Mouse (Mus musculus) gastrocnemius, postnatal 25 days (tissue): ENCODE measurements around the gene Srf. TPM values are rescaled to one million over a fixed set of nuclear protein-coding genes. Genes with fewer than 3 reads are reported as not detected.

Source experiments
- DNase-seq: peaks from one replicate; pipeline ENCODE4 v3.0.0; 2022
- total RNA-seq, 2 experiments: library from RNA; stranded (reverse); gene quantifications; 1 replicate in 1 of 2; 2 replicates in 1 of 2; pipeline ENCODE4 v1.2.3; 2021

The Srf gene
- total RNA-seq, 2 experiments from 2014 or later = 64.6 to 85.8 TPM

DNA sequence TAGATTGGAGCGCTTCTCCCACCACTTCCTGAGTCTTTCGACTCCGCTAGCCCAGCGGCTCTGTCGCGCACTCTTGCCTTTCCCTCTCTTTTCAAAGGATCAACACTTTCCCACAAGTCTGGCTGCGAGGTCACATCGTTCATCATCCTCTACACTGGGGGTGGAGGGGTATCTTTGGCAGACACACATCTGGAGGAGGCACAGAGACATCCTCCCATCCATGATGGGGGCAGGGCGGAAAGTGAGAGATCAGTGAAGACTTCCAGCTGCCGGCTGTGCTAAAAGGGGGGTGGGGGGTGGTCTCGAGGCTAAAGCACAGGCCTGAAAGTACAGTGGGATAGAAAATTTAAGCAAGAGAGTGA is 590 bp upstream of the Srf start:
- DNase-seq = no peak

DNA sequence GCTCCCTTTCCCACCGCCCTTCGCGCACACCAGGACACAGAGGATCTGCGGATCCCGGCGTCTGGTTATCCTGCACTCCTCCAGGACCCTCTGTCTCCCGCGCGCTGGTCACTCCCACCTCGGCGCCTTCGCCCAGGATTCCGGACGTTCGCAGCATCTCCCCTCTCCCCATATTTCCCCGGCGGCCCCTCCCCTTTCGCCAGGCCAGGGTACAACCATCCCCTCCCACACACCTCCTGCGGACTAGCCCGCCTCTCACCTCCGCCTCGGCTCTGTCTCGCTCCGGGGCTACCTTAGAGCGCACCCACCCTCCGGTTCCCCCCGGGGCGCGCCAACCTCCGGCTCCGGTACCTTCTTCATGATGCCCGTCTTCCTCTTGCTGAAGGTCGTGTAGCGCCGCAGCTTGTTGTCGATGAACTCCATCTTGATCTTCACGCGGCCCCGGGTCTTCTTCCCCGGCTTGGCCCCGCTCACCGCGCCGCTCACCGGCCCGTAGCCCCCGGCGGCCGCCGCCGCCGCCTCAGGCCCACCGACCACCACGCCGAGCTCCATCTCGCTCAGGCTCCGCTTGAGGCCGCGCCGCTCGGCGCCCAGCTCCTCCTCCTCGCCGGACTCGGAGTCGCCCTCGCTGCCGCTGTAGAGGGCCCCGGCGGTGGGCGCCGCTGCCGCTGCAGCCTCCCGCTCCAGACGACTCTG is 850 bp downstream of the Srf start:
- DNase-seq = peak; percentile 55

DNA sequence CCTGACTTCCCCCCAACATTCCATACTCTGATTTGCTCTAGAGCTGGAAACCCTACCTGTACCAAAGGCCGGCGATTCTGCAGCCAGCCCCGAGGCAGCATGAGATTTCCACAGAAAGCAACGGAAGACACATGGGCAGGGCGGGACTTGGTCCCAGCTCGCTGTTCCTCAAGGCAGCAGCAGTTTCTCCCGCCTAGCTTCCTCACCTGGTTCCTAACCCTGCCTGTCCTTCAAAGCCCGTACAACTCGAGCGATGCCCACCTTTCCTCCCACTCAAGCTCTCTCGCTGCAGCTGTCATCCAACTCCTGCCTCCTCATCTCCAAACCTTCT is 1.4 kb downstream of the Srf start:
- no peak for DNase-seq

DNA sequence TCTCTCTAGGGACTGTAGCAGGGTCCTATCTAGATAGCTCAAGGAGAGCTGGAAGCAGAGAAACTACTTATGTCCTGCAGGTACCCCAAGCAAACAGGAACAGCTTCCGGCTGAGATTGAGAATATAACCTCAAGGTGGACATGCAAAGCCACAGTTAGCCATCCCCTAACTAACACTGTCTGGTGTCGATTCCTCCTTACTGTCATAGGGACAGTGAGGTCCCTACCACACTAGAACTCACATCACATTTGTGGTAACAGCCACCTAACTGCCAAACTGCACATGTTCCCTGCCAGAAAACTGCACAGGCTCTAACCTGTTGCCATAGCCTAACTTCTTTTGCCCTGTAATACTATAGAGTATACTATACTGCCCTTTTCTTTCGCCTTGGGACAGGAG is 2.0 kb downstream of the Srf start:
- no peak for DNase-seq

DNA sequence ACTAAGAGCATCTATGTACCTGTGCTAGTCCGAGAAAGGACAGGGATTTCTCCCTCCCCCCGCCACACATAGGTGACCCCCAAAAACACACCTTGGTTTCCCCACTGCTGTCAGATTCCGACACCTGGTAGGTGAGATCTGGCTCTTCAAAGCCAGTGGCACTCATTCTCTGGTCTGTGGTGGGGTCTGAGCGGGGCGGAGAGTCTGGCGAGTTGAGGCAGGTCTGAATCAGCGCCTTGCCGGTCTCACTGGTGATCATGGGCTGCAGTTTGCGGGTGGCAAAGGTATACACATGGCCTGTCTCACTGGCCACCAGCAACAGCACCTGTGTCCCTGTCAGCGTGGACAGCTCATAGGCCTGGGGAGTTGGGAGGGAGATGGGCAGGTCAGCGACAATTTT is 2.5 kb downstream of the Srf start:
- DNase-seq = no peak

DNA sequence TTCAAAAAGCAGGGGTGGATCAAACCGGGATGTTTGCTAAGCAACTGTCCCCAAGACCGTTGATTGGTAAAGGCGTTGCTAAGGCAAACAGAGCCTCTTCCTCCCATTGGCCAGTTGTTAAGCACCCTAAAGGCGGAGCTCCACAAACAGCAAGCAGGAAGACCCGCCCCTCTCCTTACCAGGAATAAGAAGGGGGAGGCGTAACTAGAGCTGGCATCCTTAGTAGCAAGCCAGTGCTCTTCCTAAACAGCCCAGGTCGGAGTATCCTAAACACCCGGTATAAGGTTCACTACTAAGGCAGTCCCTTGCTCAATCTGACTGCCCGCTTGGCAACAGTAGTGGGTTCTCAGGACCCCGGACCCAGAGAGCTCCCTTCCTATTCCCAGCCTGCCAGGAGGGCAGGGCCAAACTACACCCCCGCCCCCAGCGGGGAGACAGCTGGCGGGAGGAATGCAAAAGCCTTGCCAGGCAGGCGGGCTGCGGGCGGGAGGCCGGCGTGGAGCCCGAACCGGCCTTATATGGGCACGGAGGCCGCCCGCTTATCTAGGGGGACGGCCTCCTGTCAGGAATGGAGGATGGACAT is 3.0 kb downstream of the Srf start:
- peak; percentile 93 for DNase-seq

DNA sequence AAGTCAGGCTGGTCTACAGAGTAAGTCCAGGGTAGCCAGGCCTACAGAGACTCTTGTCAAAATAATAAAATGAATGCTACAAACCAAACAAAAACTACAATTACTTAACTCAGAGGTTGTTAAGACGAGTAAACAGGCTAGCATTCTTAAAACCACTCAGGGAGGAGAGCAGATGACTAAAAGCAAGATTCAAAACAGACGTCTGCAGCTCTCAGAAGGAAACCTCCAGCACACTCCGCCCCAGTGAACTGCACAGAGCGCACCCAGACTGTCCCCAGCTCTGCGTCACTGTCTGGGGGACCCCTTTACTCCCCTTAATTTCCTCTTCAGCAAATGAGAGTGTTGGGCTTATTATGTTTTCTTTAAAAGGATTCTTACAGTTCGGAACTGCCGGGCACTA is 3.8 kb downstream of the Srf start:
- no peak for DNase-seq

DNA sequence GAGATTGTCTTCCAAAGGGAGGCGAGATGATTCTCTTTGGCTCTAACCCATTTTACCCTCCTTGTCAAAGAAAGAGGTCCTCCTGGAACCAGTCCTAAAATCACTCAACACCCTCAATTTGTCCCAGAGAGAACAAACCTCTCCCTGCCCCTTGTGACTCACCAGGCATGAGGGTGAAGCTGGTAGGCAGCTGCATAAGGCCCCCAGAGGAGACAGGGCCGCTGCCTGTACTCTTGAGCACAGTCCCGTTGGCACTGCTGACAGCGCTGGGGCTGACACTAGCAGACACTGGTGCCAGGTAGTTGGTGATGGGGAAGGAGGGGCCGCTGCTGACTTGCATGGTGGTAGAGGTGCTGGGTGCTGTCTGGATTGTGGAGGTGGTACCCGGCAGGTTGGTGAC is 4.6 kb downstream of the Srf start:
- no peak for DNase-seq

DNA sequence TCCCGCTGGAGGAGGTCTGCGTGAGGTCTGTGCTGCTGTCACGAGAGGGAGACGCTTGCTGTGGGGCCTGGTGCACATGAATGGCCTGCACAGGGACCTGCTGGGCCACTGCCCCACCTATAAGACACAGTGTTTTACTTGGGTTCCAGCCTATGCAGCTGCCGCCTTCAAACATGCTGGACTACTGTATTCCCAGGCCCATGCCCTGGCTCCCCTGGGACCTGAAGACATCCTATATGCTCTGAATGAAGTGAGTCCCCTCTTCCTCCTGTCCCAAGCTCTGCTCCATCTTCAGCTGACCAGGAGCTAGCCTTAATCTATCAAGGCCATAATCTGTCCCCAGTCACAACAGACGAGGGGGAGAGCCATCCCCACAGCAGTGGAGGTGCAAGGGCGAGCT is 5.1 kb downstream of the Srf start:
- no peak for DNase-seq

DNA sequence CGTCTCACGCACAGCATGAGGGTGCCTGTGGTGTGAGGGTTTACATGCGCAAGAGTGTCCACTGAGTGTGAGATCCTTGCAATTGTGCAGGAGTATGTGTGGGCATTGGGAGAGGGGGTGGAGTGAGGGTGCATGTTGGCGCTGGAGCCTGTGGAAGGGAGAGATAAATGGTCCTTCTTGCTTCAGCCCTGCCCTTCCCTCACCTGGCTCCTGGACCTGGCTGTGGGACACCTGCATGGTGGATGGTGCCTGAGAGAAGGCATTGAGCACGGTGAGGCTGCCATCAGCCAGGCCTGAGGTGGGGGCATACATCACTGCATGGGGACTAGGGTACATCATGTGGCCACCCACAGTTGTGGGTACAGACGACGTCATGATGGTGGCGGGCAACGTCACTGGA is 6.3 kb downstream of the Srf start:
- no peak for DNase-seq

DNA sequence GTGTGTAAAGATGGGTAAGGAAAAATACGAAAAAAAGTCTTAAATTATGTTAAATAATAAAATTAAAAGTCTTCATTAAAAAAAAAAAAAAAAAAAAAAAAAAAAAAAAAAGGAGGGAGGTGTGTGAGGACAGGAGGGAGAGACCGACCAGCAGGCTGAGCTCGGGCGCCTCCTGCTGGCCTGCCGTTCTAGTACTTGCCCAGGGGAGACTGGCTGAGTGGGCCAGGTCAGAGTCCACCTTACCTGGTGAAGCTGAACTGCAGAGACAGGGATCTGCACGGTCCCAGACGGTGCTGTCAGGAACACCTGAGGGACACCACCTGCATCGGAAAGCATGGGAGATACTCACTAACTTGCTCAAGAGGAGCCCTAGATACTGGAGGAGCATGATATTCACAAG is 6.8 kb downstream of the Srf start:
- DNase-seq = no peak

DNA sequence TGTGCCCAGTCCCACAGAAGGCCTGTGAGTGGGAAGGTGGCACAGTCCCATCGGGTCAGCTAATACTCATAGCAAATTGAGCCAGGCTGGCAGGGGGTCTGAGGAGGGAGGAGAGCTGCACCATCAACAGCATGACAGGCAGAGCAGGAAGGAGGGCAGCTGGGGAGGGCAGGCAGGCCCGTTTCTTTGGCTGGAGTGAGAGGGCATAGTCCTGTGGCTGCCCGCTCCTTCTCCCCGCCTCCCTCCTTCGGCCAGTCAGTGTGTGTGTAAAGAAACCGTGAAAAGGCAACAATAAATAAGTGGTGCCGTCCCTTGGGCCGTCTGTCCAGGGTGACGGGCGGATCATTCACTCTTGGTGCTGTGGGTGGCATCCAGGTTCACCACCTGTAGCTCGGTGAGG is 7.2 kb downstream of the Srf start:
- no peak for DNase-seq

DNA sequence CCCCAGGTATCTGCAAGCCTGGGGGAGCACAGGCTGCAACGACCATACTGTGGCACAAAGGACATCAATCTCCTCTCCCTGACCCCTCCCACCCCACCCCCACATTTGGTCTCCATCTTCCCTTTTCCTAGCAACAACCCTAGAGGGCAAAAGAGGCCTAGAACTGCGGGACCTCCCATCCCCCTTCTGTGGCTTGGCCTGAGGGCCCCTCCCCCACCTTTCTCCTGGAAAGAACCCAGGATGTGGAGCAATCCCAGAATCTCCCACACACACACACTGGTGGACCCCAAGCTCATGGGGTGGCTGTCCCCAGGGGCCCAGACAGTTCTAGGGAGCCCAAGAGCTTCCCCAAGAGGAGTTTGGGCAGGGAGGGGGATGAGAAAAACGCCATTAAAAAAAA is 8.1 kb downstream of the Srf start:
- no peak for DNase-seq

DNA sequence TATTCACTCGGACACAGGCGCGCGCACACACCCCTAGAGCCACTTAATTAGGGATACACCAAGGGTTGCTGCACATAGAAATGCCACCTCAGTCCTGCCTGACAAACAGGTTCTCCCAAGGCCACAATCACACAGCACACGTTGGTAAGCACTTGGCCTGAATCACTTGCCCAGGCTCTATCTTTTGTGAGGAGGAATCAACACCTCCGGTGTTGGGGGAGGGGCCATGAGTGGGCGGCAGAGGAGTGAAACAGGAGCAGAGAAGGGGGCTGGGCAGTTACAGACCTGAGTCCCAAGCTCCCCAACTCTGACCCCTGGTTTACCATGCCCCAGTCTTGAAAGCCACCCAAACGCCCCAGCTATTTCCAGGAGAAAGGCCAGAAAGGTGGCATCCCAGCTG is 9.0 kb downstream of the Srf start:
- DNase-seq = no peak

DNA sequence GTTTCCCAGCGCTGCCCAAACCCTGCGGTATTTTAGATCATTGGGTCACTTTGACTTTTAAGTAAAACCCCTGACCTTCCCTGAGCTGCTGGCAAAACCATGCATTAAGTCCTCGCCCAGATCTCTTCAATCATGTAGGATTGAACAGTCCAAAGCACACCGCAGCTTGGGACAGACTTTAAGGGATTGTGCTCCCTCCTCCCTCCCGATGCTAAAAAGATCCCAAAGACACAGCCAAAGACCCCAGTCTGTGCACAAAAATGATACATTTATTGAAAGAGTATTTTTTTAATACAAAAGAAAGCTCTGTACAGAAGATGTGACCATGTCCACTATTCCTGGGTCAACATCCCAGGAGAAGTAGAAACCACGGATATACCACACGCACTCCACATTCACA is 9.4 kb downstream of the Srf start:
- no peak for DNase-seq

DNA sequence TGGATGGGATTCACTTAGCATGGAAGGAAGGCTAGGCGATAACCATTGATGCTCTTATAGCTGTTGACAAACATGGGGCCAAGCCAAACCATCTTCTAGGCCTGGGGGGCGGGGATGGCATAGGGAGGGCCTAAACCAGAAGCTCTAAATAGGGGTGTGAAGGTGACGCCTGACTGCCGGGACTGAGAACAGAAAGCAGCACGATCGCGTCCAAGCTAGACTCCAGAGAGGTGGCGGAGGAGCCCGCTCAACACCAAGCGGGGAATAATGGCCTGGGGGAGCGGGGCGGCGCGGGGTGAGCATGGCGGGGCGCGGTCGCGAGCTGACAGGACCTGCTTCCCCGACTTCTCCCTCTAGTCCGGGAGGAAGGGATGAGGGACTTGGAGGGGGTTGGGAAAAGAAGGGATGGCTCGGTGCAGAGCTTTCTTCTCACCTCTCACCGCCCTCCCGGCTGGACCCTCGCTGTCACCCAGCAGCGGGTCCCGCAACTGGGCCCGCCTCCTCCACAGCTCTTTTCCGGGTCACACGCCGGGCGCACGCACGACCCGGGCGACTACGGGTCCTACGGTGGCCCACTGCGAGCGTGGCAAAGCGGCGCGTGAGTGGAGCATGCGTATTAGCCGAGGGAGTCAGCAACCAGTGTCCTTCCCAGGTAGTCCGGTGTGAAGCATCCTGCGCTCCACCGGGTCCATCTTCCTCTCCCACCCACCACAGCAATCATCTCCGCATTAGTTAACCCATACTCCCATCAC is 10.0 kb downstream of the Srf start, which contains the start of gene Cul9:
Gene Cul9, minus strand, starts transcription at position 576 of the 752 bp plus-strand sequence.
- DNase-seq = peak; percentile 73

DNA sequence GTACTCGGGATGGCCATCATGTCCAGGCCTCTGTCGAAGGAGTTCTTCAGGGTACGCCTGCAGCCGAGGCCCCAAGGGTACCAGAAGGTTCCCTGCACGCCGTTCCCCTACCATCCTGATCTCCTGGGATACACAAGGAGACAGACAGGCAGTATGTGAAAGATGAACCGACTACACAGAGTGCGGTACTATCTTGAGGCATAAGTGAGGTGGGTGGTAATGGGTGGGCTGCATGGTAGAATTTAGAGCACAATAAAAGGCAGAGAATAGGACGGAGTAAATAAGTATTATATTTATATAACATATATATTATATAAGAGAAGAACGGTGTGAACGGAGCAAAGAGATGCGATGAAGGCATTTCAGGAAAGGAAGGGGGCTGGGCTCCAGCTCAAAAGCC is 12.3 kb downstream of the Srf start:
- DNase-seq = no peak

DNA sequence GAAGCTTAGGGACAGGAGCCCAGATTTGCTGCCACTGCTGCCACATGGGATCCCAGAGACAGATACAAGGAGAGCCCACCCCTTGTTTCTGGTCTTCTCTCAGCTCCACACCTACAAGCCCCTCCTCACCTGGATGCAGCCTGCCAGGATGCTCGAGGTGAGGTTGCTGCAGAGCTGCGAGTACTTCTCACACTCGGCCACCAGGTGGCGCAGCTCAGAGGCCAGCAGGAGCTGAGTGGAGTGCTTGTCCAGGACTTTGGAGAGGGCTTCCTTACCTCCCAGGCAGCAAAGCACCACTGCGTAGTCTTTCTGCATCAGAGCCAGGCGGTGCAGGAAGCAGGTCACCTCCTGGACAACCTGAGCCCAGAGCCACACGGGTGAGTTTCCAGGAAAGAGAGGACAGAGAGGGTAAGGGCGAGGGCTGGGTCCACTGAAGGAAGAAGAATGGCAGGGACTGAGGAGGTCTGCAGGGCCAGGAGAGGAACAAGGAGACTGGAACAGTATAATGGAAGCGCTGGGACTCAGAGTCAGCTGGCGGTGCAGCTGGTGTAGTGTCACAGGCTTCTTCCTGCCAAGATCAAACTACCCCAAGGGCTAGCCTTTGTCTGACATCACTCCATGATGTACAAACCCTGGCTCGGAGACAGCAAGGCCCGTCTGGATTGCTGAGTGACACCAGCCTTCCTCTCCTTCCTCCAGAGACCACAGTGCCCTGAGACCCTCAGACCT is 30.2 kb downstream of the Srf start:
- peak; percentile 58 for DNase-seq

DNA sequence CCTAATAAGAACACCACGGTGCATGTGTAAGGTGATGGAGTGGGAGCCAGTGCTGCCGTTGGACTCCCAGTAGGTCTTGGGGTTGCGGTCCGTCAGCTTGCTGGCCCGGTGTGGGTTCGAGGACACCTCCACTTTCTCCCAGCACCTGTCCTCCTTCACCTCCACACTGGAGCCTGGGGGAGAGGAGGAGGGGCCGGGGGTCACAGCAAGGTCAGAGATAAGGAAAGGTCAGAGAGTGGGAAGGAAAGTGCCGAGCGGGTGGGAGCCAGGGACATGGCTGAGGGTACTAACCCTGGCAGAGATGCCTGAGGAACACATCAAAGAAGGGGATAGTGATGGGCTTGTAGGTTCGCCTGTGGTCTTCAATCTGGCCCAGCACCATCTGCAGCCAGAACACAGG is 30.9 kb downstream of the Srf start:
- DNase-seq = no peak

DNA sequence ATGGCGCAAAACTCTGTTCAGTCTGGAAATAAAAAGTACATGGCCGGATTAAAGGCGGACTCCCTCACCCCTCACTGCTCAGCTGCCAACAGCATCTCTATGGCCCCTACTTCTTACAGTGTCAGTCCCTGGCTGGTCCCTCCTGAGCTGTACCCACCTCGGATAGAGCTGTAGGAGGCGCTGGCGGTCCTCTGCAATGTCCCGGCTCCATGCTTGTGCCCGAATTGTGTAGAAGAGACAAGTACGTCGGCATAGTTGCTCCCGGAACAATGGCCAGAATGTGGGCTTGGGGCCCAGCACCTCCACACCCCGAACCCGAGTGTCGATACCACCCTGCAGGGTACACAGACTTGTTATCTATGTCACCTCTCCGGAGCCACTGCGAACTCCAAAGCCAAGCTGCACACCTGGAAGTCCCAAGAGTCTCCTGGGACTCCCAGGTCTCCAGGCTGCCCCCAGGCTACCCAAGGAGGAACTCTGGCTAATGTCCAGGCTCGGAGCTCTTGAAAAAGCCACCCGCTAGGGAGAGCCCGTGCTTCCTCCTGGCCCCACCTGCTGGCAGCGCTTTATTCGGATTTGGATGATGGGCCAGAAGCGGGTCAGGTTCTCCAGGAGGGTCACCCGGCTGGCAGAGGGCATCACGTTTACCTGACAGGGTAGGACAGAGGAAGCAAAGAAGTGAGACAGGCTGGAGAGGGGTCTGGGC is 33.9 kb downstream of the Srf start:
- DNase-seq = no peak

DNA sequence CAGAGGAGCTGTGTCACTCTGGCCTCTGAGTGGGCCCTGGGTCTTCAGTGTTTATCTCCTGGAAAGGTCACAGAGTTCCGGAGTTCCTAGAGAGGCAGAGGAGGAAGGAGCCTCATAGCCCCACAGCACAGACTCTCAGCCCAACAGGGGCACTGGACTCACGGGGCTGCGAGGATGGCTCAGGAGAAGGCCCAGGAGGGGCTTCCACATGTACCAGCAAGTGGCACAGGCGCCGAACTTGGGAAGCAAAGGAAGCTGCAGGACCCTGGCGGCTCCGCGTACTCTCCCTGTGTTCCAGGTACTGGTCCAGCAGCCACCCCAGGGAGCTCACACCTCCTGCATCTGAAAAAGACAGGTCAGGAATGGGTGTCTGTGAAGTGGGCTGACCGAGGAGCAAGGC is 34.8 kb downstream of the Srf start:
- no peak for DNase-seq

DNA sequence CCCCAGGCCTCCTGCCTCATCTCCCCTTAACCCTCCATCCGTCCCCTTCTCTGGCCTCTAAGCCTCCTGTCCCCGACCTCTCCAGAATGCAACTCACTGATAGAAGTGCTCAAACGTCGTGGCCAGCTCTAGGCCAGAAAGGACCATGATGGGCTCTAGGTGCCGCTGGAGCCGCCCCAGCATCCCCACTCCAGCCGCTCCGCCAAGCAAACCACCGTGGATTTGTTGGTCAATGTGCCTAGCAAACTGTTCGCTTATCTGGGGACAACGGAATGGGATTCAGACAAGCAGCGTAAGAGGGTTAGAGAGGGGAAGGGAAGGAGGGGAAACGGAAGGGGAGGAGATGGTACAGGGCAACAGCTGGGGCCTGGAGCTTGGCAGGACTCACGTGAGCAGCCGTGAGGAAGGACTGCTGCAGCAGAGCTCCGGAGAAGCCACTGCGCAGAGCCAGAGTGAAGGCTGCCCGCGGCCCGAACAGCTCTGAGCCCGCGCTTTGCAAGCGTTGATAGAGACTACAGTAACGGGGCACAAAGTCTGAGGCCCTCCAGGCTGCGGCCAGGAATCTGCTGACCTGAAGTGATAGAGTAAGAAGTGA is 35.5 kb downstream of the Srf start:
- no peak for DNase-seq
